Mouse (Mus musculus): ENCODE results near the gene Zfp787. TPM values are rescaled to one million over a fixed set of nuclear protein-coding genes. Genes with fewer than 3 reads are reported as not detected.

Zfp787 gene
- polyA plus RNA-seq, 1 experiment from 2014 or later, result 14.6 TPM

GRCm38 (mm10) chr7:6156901-6157472 lies 1.2 kb upstream of the Zfp787 start:
- no peaks in the 10 kb centered on the region for H3K9me3 ChIP-seq (ENCODE audit: control insufficient read depth, low read length)
- no peaks in the 10 kb centered on the region for H3K27me3 ChIP-seq (replicated peaks; ENCODE audit: control insufficient read depth, insufficient read depth, low read length)
- peak overlapping the region; percentile 82; the same call in 1 of the 2 replicates for H3K4me3 ChIP-seq (ENCODE audit: low read depth, low read length)
- H3K9ac ChIP-seq (ENCODE audit: low read length), result peak overlapping the region; percentile 94
- peak overlapping the region; percentile 74 for H3K4me2 ChIP-seq (ENCODE audit: low read length)
- H3K4me1 ChIP-seq (replicated peaks; ENCODE audit: control insufficient read depth, insufficient read depth, low read length), result peaks cover 13% of the 10 kb centered on the region; the same call in 1 of the 2 replicates
- H3K36me3 ChIP-seq (ENCODE audit: control insufficient read depth, insufficient read depth, low read length), result no peaks in the 10 kb centered on the region
- peak overlapping the region; percentile 82; the same call in 1 of the 2 replicates for H3K27ac ChIP-seq (ENCODE audit: low read depth)
- DNase-seq (ENCODE audit: low spot score) (no peak), ATAC-seq (replicated peaks; ENCODE audit: low FRiP score, low TSS enrichment, low read depth) (no peak)
- WGBS, result 43% methylated on average over 9 of the region's 9 CpGs

- H3K27ac ChIP-seq (ENCODE audit: low read depth), result peak overlapping the region; percentile 82
- peak overlapping the region; percentile 94 for H3K9ac ChIP-seq (ENCODE audit: low read length)
- H3K27me3 ChIP-seq (replicated peaks; ENCODE audit: control insufficient read depth, insufficient read depth, low read length), result no peaks in the 10 kb centered on the region
- H3K4me1 ChIP-seq (replicated peaks; ENCODE audit: control insufficient read depth, insufficient read depth, low read length), result peaks cover 13% of the 10 kb centered on the region; the same call in 1 of the 2 replicates
- DNase-seq (ENCODE audit: low spot score) (peak; percentile 94), ATAC-seq (replicated peaks; ENCODE audit: low FRiP score, low TSS enrichment, low read depth) (peak; percentile 76)
- H3K4me3 ChIP-seq (ENCODE audit: low read depth, low read length), result peak overlapping the region; percentile 82
- WGBS, result under 1% methylated on average over 80 of the region's 85 CpGs
- H3K9me3 ChIP-seq (ENCODE audit: control insufficient read depth, low read length), result no peaks in the 10 kb centered on the region
- no peaks in the 10 kb centered on the region for H3K36me3 ChIP-seq (ENCODE audit: control insufficient read depth, insufficient read depth, low read length)
- H3K4me2 ChIP-seq (ENCODE audit: low read length), result peak overlapping the region; percentile 74
Observed at GRCm38 (mm10) chr7:6155031-6155872, 545 bp downstream of the Zfp787 start.

GRCm38 (mm10) chr7:6154164-6154563 lies 1.6 kb downstream of the Zfp787 start:
- H3K9me3 ChIP-seq (ENCODE audit: control insufficient read depth, low read length), result no peaks in the 10 kb centered on the region
- no peak for ATAC-seq (replicated peaks; ENCODE audit: low FRiP score, low TSS enrichment, low read depth)
- 77% methylated on average over 5 of the region's 5 CpGs for WGBS
- DNase-seq (ENCODE audit: low spot score), result no peak
- H3K9ac ChIP-seq (ENCODE audit: low read length), result peak overlapping the region; percentile 94
- H3K36me3 ChIP-seq (ENCODE audit: control insufficient read depth, insufficient read depth, low read length), result no peaks in the 10 kb centered on the region
- H3K4me2 ChIP-seq (ENCODE audit: low read length), result peak overlapping the region; percentile 74
- peak overlapping the region; percentile 82; the same call in 1 of the 2 replicates for H3K27ac ChIP-seq (ENCODE audit: low read depth)
- H3K27me3 ChIP-seq (replicated peaks; ENCODE audit: control insufficient read depth, insufficient read depth, low read length), result no peaks in the 10 kb centered on the region
- peaks cover 13% of the 10 kb centered on the region; the same call in 1 of the 2 replicates for H3K4me1 ChIP-seq (replicated peaks; ENCODE audit: control insufficient read depth, insufficient read depth, low read length)
- H3K4me3 ChIP-seq (ENCODE audit: low read depth, low read length), result peak overlapping the region; percentile 82; the same call in 1 of the 2 replicates

GRCm38 (mm10) chr7:6153131-6153530 lies 2.7 kb downstream of the Zfp787 start:
- Histone ChIP-seq H3K36me3 (ENCODE audit: control insufficient read depth, insufficient read depth, low read length) (no peaks in the 10 kb centered on the region), H3K9ac (ENCODE audit: low read length) (no peak overlapping the region), H3K4me3 (ENCODE audit: low read depth, low read length) (no peak overlapping the region), H3K4me2 (ENCODE audit: low read length) (no peak overlapping the region), H3K4me1 (replicated peaks; ENCODE audit: control insufficient read depth, insufficient read depth, low read length) (peaks cover 13% of the 10 kb centered on the region; the same call in 1 of the 2 replicates), H3K27ac (ENCODE audit: low read depth) (no peak overlapping the region), H3K9me3 (ENCODE audit: control insufficient read depth, low read length) (no peaks in the 10 kb centered on the region), H3K27me3 (replicated peaks; ENCODE audit: control insufficient read depth, insufficient read depth, low read length) (no peaks in the 10 kb centered on the region)
- 93% methylated on average over 3 of the region's 3 CpGs for WGBS
- ATAC-seq (replicated peaks; ENCODE audit: low FRiP score, low TSS enrichment, low read depth), result no peak
- DNase-seq (ENCODE audit: low spot score), result no peak

- Histone ChIP-seq H3K36me3 (ENCODE audit: control insufficient read depth, insufficient read depth, low read length) (no peaks in the 10 kb centered on the region), H3K9ac (ENCODE audit: low read length) (no peak overlapping the region), H3K4me1 (replicated peaks; ENCODE audit: control insufficient read depth, insufficient read depth, low read length) (peaks cover 13% of the 10 kb centered on the region; the same call in 1 of the 2 replicates), H3K27ac (ENCODE audit: low read depth) (no peak overlapping the region), H3K4me3 (ENCODE audit: low read depth, low read length) (no peak overlapping the region), H3K27me3 (replicated peaks; ENCODE audit: control insufficient read depth, insufficient read depth, low read length) (no peaks in the 10 kb centered on the region), H3K4me2 (ENCODE audit: low read length) (no peak overlapping the region), H3K9me3 (ENCODE audit: control insufficient read depth, low read length) (no peaks in the 10 kb centered on the region)
- ATAC-seq (replicated peaks; ENCODE audit: low FRiP score, low TSS enrichment, low read depth) (no peak), DNase-seq (ENCODE audit: low spot score) (no peak)
- 87% methylated on average over 3 of the region's 3 CpGs for WGBS
Observed at GRCm38 (mm10) chr7:6152036-6152435, 3.8 kb downstream of the Zfp787 start.

GRCm38 (mm10) chr7:6151266-6151665 lies 4.5 kb downstream of the Zfp787 start:
- Histone ChIP-seq H3K4me3 (ENCODE audit: low read depth, low read length) (no peak overlapping the region), H3K27ac (ENCODE audit: low read depth) (no peak overlapping the region), H3K9me3 (ENCODE audit: control insufficient read depth, low read length) (no peaks in the 10 kb centered on the region), H3K4me1 (replicated peaks; ENCODE audit: control insufficient read depth, insufficient read depth, low read length) (peaks cover 12% of the 10 kb centered on the region; the same call in 1 of the 2 replicates), H3K36me3 (ENCODE audit: control insufficient read depth, insufficient read depth, low read length) (no peaks in the 10 kb centered on the region), H3K27me3 (replicated peaks; ENCODE audit: control insufficient read depth, insufficient read depth, low read length) (no peaks in the 10 kb centered on the region), H3K9ac (ENCODE audit: low read length) (no peak overlapping the region), H3K4me2 (ENCODE audit: low read length) (no peak overlapping the region)
- ATAC-seq (replicated peaks; ENCODE audit: low FRiP score, low TSS enrichment, low read depth), result no peak
- WGBS, result 79% methylated on average over 1 of the region's 1 CpGs
- DNase-seq (ENCODE audit: low spot score), result no peak

GRCm38 (mm10) chr7:6147688-6148087 lies 8.1 kb downstream of the Zfp787 start:
- 62% methylated on average over 5 of the region's 5 CpGs for whole genome bisulfite sequencing
- no peak overlapping the region for H3K9ac ChIP-seq (ENCODE audit: low read length)
- ATAC-seq (replicated peaks; ENCODE audit: low FRiP score, low TSS enrichment, low read depth) (no peak), DNase-seq (ENCODE audit: low spot score) (no peak)
- H3K36me3 ChIP-seq (ENCODE audit: control insufficient read depth, insufficient read depth, low read length), result no peaks in the 10 kb centered on the region
- H3K4me1 ChIP-seq (replicated peaks; ENCODE audit: control insufficient read depth, insufficient read depth, low read length), result peaks cover 2% of the 10 kb centered on the region; the same call in 1 of the 2 replicates
- H3K9me3 ChIP-seq (ENCODE audit: control insufficient read depth, low read length), result no peaks in the 10 kb centered on the region
- H3K4me3 ChIP-seq (ENCODE audit: low read depth, low read length), result no peak overlapping the region
- no peaks in the 10 kb centered on the region for H3K27me3 ChIP-seq (replicated peaks; ENCODE audit: control insufficient read depth, insufficient read depth, low read length)
- no peak overlapping the region for H3K27ac ChIP-seq (ENCODE audit: low read depth)
- H3K4me2 ChIP-seq (ENCODE audit: low read length), result no peak overlapping the region

- H3K9ac ChIP-seq (ENCODE audit: low read length), result no peak overlapping the region
- H3K4me1 ChIP-seq (replicated peaks; ENCODE audit: control insufficient read depth, insufficient read depth, low read length), result peaks cover 2% of the 10 kb centered on the region; the same call in 1 of the 2 replicates
- 66% methylated on average over 2 of the region's 2 CpGs for whole genome bisulfite sequencing
- no peak overlapping the region for H3K4me3 ChIP-seq (ENCODE audit: low read depth, low read length)
- H3K4me2 ChIP-seq (ENCODE audit: low read length), result no peak overlapping the region
- peaks cover 3% of the 10 kb centered on the region; the same call in 1 of the 2 replicates for H3K36me3 ChIP-seq (ENCODE audit: control insufficient read depth, insufficient read depth, low read length)
- ATAC-seq (replicated peaks; ENCODE audit: low FRiP score, low TSS enrichment, low read depth) (no peak), DNase-seq (ENCODE audit: low spot score) (no peak)
- H3K27ac ChIP-seq (ENCODE audit: low read depth), result no peak overlapping the region
- H3K27me3 ChIP-seq (replicated peaks; ENCODE audit: control insufficient read depth, insufficient read depth, low read length), result no peaks in the 10 kb centered on the region
- H3K9me3 ChIP-seq (ENCODE audit: control insufficient read depth, low read length), result no peaks in the 10 kb centered on the region
Observed at GRCm38 (mm10) chr7:6146982-6147325, 8.8 kb downstream of the Zfp787 start.
